Mouse (Mus musculus): ENCODE results near the gene Prox1. TPM values are rescaled to one million over a fixed set of nuclear protein-coding genes. Genes with fewer than 3 reads are reported as not detected.

Gene Prox1
- polyA plus RNA-seq, 2 experiments, result 3.7 to 4.5 TPM

DNA sequence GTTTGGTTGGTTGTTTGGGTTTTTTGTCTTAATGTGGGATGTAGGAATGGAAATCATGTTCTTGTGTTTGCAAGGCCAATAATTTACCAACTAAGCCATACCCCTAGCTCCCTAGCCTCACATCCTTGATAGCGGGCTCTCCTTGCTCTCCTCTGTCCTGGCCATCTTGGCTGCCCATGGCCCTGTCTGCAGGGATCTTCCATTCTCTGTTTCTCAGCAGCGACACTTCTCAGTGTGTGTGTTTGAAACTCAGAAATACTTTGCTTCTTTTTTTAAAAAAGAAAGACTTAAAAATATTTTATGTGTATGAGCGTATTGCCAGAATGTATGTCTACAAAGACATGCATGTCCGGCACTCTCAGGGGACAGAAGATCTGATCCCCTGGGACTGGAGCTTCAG is 13.1 kb upstream of the Prox1 start:
- Histone ChIP-seq H3K4me3 (ENCODE audit: insufficient read depth in 1 of 2, low read depth in 2 of 2, low read length in 2 of 2) (no peak overlapping the region), H3K4me1 (replicated peaks; ENCODE audit: control insufficient read depth in 2 of 2, insufficient read depth in 2 of 2, low read length in 1 of 2) (0 out of 4 replicates have a peak, but pooled peaks cover 0 to 2% of the 10 kb centered on the region in 2 experiments), H3K27ac (no peak overlapping the region), H3K27me3 (ENCODE audit: control insufficient read depth, insufficient read depth, low read length) (no peaks in the 10 kb centered on the region), H3K36me3 (replicated peaks; ENCODE audit: control insufficient read depth, insufficient read depth, low read depth) (no peaks in the 10 kb centered on the region), H3K4me2 (ENCODE audit: low read depth) (no peak overlapping the region), H3K9me3 (ENCODE audit: control insufficient read depth, low read length) (no peaks in the 10 kb centered on the region), H3K9ac (replicated peaks) (no peak overlapping the region)
- no peak for DNase-seq (ENCODE audit: low read depth in 3 of 3, low spot score in 3 of 3)
- TF ChIP-seq CTCF (IDR thresholded peaks at IDR 0.05; ENCODE audit: low read depth) (no peak), EP300 (IDR thresholded peaks at IDR 0.05; ENCODE audit: low read depth) (no peak)
- WGBS (ENCODE audit: insufficient replicate concordance), result 69% methylated on average over 4 of the region's 4 CpGs
- ATAC-seq (ENCODE audit: insufficient read depth), result no peak

- Histone ChIP-seq H3K27ac (no peak overlapping the region), H3K4me1 (replicated peaks; ENCODE audit: control insufficient read depth in 2 of 2, insufficient read depth in 2 of 2, low read length in 1 of 2) (0 out of 4 replicates have a peak, but pooled peaks cover 0 to 2% of the 10 kb centered on the region in 2 experiments), H3K9me3 (ENCODE audit: control insufficient read depth, low read length) (no peaks in the 10 kb centered on the region), H3K9ac (replicated peaks) (no peak overlapping the region), H3K36me3 (replicated peaks; ENCODE audit: control insufficient read depth, insufficient read depth, low read depth) (no peaks in the 10 kb centered on the region), H3K4me3 (ENCODE audit: insufficient read depth in 1 of 2, low read depth in 2 of 2, low read length in 2 of 2) (no peak overlapping the region), H3K4me2 (ENCODE audit: low read depth) (no peak overlapping the region), H3K27me3 (ENCODE audit: control insufficient read depth, insufficient read depth, low read length) (no peaks in the 10 kb centered on the region)
- TF ChIP-seq CTCF (IDR thresholded peaks at IDR 0.05; ENCODE audit: low read depth) (no peak), EP300 (IDR thresholded peaks at IDR 0.05; ENCODE audit: low read depth) (no peak)
- no peak for ATAC-seq (ENCODE audit: insufficient read depth)
- 51% methylated on average over 7 of the region's 7 CpGs for WGBS (ENCODE audit: insufficient replicate concordance)
- no peak for DNase-seq (ENCODE audit: low read depth in 3 of 3, low spot score in 3 of 3)
Measured at GRCm38 (mm10) chr1:190181765-190182164, 11.3 kb upstream of the Prox1 start.

DNA sequence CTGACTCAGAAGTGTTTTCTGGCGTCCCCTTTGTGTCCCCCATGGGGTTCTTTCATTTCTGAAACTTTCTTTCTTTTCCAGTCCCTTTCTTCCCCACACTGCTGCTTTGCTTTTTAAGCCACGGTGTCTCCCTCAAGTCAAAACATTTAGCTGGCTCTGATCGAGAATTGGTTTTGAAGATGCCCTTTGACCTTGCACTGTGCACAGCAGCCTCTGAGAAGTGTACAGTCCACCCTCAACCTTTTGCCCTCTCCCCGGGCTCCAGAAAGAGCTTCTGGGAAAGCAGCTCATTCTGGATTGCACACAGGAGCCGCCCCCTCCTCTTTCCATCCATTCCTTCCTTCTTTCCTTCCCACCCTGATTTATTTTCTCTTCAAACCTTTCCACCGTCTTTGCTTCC is 10.3 kb upstream of the Prox1 start:
- Histone ChIP-seq H3K9ac (replicated peaks) (no peak overlapping the region), H3K27me3 (ENCODE audit: control insufficient read depth, insufficient read depth, low read length) (peaks cover 6% of the 10 kb centered on the region; the same call in 1 of the 2 replicates), H3K4me3 (ENCODE audit: insufficient read depth in 1 of 2, low read depth in 2 of 2, low read length in 2 of 2) (no peak overlapping the region), H3K4me1 (replicated peaks; ENCODE audit: control insufficient read depth in 2 of 2, insufficient read depth in 2 of 2, low read length in 1 of 2) (0 out of 4 replicates have a peak, but pooled peaks cover 0 to 2% of the 10 kb centered on the region in 2 experiments), H3K9me3 (ENCODE audit: control insufficient read depth, low read length) (no peaks in the 10 kb centered on the region), H3K4me2 (ENCODE audit: low read depth) (no peak overlapping the region), H3K36me3 (replicated peaks; ENCODE audit: control insufficient read depth, insufficient read depth, low read depth) (no peaks in the 10 kb centered on the region), H3K27ac (no peak overlapping the region)
- DNase-seq (ENCODE audit: low read depth in 3 of 3, low spot score in 3 of 3) (no peak), ATAC-seq (ENCODE audit: insufficient read depth) (peak; percentile 35; the same call in 1 of the 2 replicates)
- 47% methylated on average over 6 of the region's 6 CpGs for WGBS (ENCODE audit: insufficient replicate concordance)
- TF ChIP-seq CTCF (IDR thresholded peaks at IDR 0.05; ENCODE audit: low read depth) (no peak), EP300 (IDR thresholded peaks at IDR 0.05; ENCODE audit: low read depth) (no peak)

GRCm38 (mm10) chr1:190176961-190177360 is 6.4 kb upstream of the Prox1 start:
- Histone ChIP-seq H3K4me1 (replicated peaks; ENCODE audit: control insufficient read depth in 2 of 2, insufficient read depth in 2 of 2, low read length in 1 of 2) (0 out of 4 replicates have a peak, but pooled peaks cover 0 to 5% of the 10 kb centered on the region in 2 experiments), H3K4me2 (ENCODE audit: low read depth) (no peak overlapping the region), H3K27me3 (ENCODE audit: control insufficient read depth, insufficient read depth, low read length) (peaks cover 41% of the 10 kb centered on the region), H3K27ac (no peak overlapping the region), H3K36me3 (replicated peaks; ENCODE audit: control insufficient read depth, insufficient read depth, low read depth) (no peaks in the 10 kb centered on the region), H3K9ac (replicated peaks) (no peak overlapping the region), H3K4me3 (ENCODE audit: insufficient read depth in 1 of 2, low read depth in 2 of 2, low read length in 2 of 2) (no peak overlapping the region), H3K9me3 (ENCODE audit: control insufficient read depth, low read length) (no peaks in the 10 kb centered on the region)
- WGBS (ENCODE audit: insufficient replicate concordance), result 17% methylated on average over 3 of the region's 3 CpGs
- no peak for ATAC-seq (ENCODE audit: insufficient read depth)
- DNase-seq (ENCODE audit: low read depth in 3 of 3, low spot score in 3 of 3), result no peak
- TF ChIP-seq EP300 (IDR thresholded peaks at IDR 0.05; ENCODE audit: low read depth), result no peak
- TF ChIP-seq CTCF (IDR thresholded peaks at IDR 0.05; ENCODE audit: low read depth), result no peak

GRCm38 (mm10) chr1:190174671-190175661 is 4.5 kb upstream of the Prox1 start:
- peak overlapping the region; percentile 49 for H3K4me2 ChIP-seq (ENCODE audit: low read depth)
- TF ChIP-seq EP300 (IDR thresholded peaks at IDR 0.05; ENCODE audit: low read depth) (no peak), CTCF (IDR thresholded peaks at IDR 0.05; ENCODE audit: low read depth) (no peak)
- peaks cover 61% of the 10 kb centered on the region for H3K27me3 ChIP-seq (ENCODE audit: control insufficient read depth, insufficient read depth, low read length)
- no peaks in the 10 kb centered on the region for H3K36me3 ChIP-seq (replicated peaks; ENCODE audit: control insufficient read depth, insufficient read depth, low read depth)
- H3K9me3 ChIP-seq (ENCODE audit: control insufficient read depth, low read length), result no peaks in the 10 kb centered on the region
- 0 out of 4 replicates have a peak, but pooled peaks cover 0 to 3% of the 10 kb centered on the region in 2 experiments for H3K4me1 ChIP-seq (replicated peaks; ENCODE audit: control insufficient read depth in 2 of 2, insufficient read depth in 2 of 2, low read length in 1 of 2)
- H3K27ac ChIP-seq, result no peak overlapping the region
- DNase-seq (ENCODE audit: low read depth in 3 of 3, low spot score in 3 of 3), result no peak
- H3K9ac ChIP-seq (replicated peaks), result no peak overlapping the region; the same call in 1 of the 2 replicates
- WGBS (ENCODE audit: insufficient replicate concordance), result 1% methylated on average over 65 of the region's 65 CpGs
- peak overlapping the region; percentile 5 to 31; a peak in 2 of 4 replicates for H3K4me3 ChIP-seq (ENCODE audit: insufficient read depth in 1 of 2, low read depth in 2 of 2, low read length in 2 of 2)
- ATAC-seq (ENCODE audit: insufficient read depth), result peak; percentile 46

Data from liver, embryonic 14.5 days (tissue).